Mouse (Mus musculus) adrenal gland, postnatal 10 days (tissue): ENCODE results near the gene Ptger1. TPM values are rescaled to one million over a fixed set of nuclear protein-coding genes. Genes with fewer than 3 reads are reported as not detected.

Experiments used
- DNase-seq: peaks from one replicate; pipeline ENCODE4 v3.0.0; 2021; ENCODE audit warnings: mixed read lengths
- long read RNA-seq, 2 experiments: library from polyadenylated mRNA; stranded (forward); transcript quantifications; one replicate each; pipeline ENCODE4 v2.0.0; 2021
- total RNA-seq, 2 experiments: library from RNA; stranded (reverse); gene quantifications; 2 replicates each; pipeline ENCODE4 v1.2.3; 2021

Gene Ptger1
- 1 to 10 TPM in 1 of 2 experiments, under 1 TPM in 1; 0.75 to 1.4 TPM for total RNA-seq
- long read RNA-seq, experiment 1, result 0 reads
- long read RNA-seq, experiment 2, full-length matches to known transcripts, result 1 of 1 reads
- long read RNA-seq, experiment 2, partial matches to known transcripts, result 0 of 1 reads
- long read RNA-seq, experiment 2, other reads (novel, unspliced or antisense), result 0 of 1 reads

- peak; percentile 75 for DNase-seq
Observed at GRCm38 (mm10) chr8:83665969-83666865, at the start of gene Ptger1. Gene Ptger1, plus strand, starts transcription at chr8:83666678.

- no peak for DNase-seq
Observed at GRCm38 (mm10) chr8:83617111-83617510, 49.4 kb upstream of the Ptger1 start.

GRCm38 (mm10) chr8:83618566-83618965 lies 47.9 kb upstream of the Ptger1 start:
- DNase-seq, result no peak

- peak; percentile 62 for DNase-seq
Observed at GRCm38 (mm10) chr8:83619568-83620285, 46.8 kb upstream of the Ptger1 start.

GRCm38 (mm10) chr8:83621691-83622388 lies 44.6 kb upstream of the Ptger1 start:
- no peak for DNase-seq

- peak; percentile 90 for DNase-seq
Observed at GRCm38 (mm10) chr8:83622389-83622989, 44.0 kb upstream of the Ptger1 start.

GRCm38 (mm10) chr8:83623549-83623948 lies 42.9 kb upstream of the Ptger1 start:
- DNase-seq, result no peak

GRCm38 (mm10) chr8:83624739-83625138 lies 41.7 kb upstream of the Ptger1 start:
- peak; percentile 44 for DNase-seq

- DNase-seq, result no peak
Observed at GRCm38 (mm10) chr8:83625676-83626299, 40.7 kb upstream of the Ptger1 start.

GRCm38 (mm10) chr8:83632083-83632707 lies 34.3 kb upstream of the Ptger1 start:
- DNase-seq, result no peak

GRCm38 (mm10) chr8:83638856-83639255 lies 27.6 kb upstream of the Ptger1 start:
- DNase-seq, result no peak

GRCm38 (mm10) chr8:83639649-83640048 lies 26.8 kb upstream of the Ptger1 start:
- DNase-seq, result no peak

GRCm38 (mm10) chr8:83647511-83647910 lies 19.0 kb upstream of the Ptger1 start:
- DNase-seq, result no peak

- no peak for DNase-seq
Observed at GRCm38 (mm10) chr8:83648031-83648430, 18.4 kb upstream of the Ptger1 start.

GRCm38 (mm10) chr8:83649699-83650098 lies 16.8 kb upstream of the Ptger1 start:
- DNase-seq, result no peak

GRCm38 (mm10) chr8:83652030-83652743 lies 14.3 kb upstream of the Ptger1 start, which contains the start of gene Gipc1:
Gene Gipc1, plus strand, starts transcription at chr8:83652677.
- DNase-seq, result peak; percentile 96

GRCm38 (mm10) chr8:83652744-83653661 lies 13.5 kb upstream of the Ptger1 start:
- peak; percentile 45 for DNase-seq

GRCm38 (mm10) chr8:83653662-83654017 lies 12.8 kb upstream of the Ptger1 start:
- no peak for DNase-seq

GRCm38 (mm10) chr8:83654725-83655124 lies 11.8 kb upstream of the Ptger1 start:
- DNase-seq, result no peak
